Mouse (Mus musculus) brain, embryonic 14.5 days (tissue): ENCODE measurements at regions not wholly inside any gene's neighbourhood (a gene's known extent, or its start where the extent isn't known, plus 50 kb on each side); places are given as distances from the start of the nearest gene placed in this dataset.
"Not testable (repeated sequence)": the region's sequence is repeated elsewhere in the genome, so short reads cannot be mapped to it uniquely, and the experiment has no call there.

Experiments used
- DNase-seq: peaks from one replicate; pipeline ENCODE4 v3.0.0-alpha.2; 2011; ENCODE audit warnings: low read depth
- CTCF ChIP-seq: fragments of 200-500 bp; IDR thresholded peaks from 2 replicates; pipeline ENCODE4 v1.5.1; 2012; ENCODE audit warnings: inconsistent platforms, mild to moderate bottlenecking, moderate library complexity, borderline replicate concordance; ENCODE audit not compliant: insufficient read depth, insufficient read length; ENCODE audit errors: extremely low read depth
- POLR2A ChIP-seq: fragments of 200-500 bp; IDR thresholded peaks from 2 replicates; pipeline ENCODE4 v1.6.1; 2012; ENCODE audit warnings: mild to moderate bottlenecking, inconsistent platforms, borderline replicate concordance; ENCODE audit not compliant: poor library complexity, insufficient read depth, insufficient read length, severe bottlenecking; ENCODE audit errors: extremely low read depth

DNA sequence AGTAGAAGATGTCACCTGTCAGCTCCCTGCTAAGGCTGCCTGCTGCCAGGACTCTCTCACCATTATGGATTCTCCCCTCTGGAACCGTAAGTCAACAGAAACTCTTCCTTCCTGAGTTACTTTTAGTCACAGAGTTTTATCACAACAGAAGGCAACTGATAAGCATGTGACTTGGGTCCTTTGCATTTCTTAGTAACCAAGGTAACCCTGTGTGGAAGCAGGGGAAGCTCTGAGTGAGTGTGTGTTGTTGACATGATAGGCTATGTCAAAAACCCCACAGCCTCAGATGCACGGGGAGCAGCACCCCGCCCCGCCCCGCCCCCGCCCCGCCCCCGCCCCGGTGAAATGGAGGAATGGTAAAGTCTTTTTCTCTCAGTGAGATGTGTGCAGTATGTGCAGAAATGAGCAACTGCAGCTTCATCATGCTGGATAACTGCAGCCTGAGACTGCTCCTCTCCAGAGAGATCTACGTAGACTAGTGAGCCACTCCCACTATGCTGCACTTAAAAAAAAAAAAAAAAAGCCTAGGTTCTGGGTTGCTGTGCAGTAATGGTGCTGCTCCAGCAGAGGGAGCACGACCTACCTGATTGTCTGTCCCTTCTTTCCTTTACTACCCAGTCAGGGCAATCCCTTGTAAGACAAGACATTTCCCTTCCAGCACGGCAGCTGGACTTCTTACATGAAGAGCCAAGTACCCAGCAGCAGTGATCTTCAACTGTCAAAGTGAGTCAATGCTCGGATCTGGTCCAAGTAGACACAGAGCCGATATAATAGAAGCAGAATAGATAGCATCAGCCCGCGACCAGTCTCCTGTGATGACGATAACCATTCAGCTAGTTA lies 92.6 kb upstream of the Zfp706 start:
- peak; percentile 83 for DNase-seq
- TF ChIP-seq CTCF (peak; percentile 75; the same call in 1 of the 2 replicates), POLR2A (no peak)

- no peak for DNase-seq
- TF ChIP-seq CTCF, result no peak
- TF ChIP-seq POLR2A, result no peak
Observed at GRCm38 (mm10) chr15:37099176-37099575, 91.6 kb upstream of the Zfp706 start.

DNA sequence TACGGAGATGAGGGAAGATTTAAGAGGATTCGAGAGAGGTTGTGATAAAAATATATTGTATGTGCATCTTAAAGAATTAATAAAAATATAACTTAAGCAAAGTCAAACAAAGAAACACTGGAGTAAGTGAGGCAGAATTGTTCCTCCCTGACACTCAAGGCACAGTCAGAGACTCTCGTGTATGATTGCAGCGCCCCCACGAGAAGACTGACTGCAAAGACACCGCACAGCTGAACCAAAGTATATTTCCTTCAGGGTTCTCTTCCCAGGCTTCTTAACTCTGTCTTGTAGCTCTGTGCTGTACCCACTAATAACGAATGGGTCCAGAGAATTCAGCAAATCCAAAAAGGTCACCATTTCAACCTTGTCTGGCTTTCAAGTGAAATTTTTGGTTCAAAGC lies 89.9 kb upstream of the Zfp706 start:
- no peak for TF ChIP-seq POLR2A
- TF ChIP-seq CTCF, result no peak

DNA sequence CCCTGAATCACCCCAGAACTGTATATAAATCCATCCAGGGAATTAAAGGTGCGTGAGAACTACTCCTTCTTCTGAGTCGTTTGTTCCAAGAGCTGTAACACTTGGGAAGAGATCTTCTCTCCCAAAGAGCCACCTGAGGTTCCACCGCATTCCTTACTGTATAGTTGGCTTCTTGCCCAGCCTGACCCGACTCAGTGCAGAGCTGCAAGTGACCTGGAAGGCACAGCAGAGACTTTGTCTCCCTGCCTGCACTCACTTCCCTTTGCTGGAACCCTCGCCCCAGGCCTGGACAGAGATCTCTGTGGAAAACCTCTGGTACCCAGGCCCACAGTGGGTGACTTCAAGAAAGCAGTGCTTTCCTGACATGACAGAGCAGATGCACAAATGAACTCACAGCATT lies 83.6 kb upstream of the Zfp706 start:
- not testable (repeated sequence) for DNase-seq

More for the DNA sequence above, 89.9 kb upstream of the Zfp706 start:
- DNase-seq, result no peak

DNA sequence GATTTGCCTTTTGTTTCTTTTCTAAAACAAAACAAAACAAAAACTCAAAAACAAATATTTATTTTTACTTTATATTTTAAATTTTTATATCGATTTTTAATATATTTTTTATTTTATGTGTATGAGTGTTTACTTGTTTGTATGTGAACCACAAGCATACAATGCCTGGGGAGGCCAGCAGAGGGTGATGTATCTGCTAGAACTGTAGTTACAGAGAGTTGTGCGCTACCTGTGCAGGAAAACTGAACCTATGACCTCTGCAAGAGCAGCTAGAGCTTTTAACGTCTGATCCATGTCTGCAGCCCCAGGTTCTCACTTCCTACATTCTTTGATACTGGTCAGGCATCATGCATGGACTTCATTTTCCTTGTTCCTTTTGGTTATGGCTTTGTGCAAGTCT lies 76.2 kb upstream of the Zfp706 start:
- TF ChIP-seq CTCF (no peak), POLR2A (no peak)

GRCm38 (mm10) chr15:37081836-37082235 lies 74.3 kb upstream of the Zfp706 start:
- TF ChIP-seq CTCF, result no peak
- DNase-seq, result no peak

More for the DNA sequence above, 76.2 kb upstream of the Zfp706 start:
- DNase-seq, result no peak

- no peak for TF ChIP-seq CTCF
- TF ChIP-seq POLR2A, result no peak
- no peak for DNase-seq
Observed at GRCm38 (mm10) chr15:37080931-37081330, 73.4 kb upstream of the Zfp706 start.

DNA sequence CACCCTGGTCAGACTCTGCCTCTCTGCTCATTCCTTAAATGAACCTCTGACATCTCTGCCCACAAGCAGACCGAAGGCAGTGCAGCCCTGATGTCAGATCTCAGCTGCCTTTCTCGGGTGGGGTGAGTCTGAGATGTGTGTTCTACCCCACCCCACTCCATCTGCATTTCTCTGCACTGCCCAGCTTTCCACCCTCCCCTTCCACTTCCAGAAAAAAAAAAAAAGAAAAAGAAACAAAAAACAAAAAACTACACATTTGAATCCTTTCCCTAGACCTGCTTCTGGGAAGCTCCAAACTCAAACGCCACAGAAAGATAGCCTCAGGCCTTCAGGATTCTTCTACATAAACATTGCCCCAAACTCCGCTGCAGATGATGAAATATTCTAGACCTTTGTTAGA lies 72.8 kb upstream of the Zfp706 start:
- TF ChIP-seq POLR2A (no peak), CTCF (no peak)
- DNase-seq, result no peak

DNA sequence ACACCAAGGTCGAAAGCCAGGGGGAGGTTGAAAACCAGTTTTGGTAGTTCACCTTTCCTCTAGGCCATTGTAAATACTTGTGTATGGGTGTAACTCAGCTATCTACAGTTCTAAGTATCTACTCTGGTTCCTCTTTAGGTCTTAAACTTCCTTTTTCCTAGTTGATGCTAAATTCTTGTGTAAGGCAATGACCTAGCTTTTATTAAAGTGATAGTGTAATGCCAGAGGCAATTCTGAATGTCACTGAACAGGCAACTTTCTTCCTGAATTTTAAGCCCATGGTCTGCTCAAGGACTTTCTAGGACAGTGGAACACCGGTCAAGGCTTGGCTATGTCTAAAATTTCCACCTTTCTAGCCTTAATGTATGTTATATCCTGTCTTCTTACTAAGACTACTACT lies 66.6 kb upstream of the Zfp706 start:
- not testable (repeated sequence) for DNase-seq

DNA sequence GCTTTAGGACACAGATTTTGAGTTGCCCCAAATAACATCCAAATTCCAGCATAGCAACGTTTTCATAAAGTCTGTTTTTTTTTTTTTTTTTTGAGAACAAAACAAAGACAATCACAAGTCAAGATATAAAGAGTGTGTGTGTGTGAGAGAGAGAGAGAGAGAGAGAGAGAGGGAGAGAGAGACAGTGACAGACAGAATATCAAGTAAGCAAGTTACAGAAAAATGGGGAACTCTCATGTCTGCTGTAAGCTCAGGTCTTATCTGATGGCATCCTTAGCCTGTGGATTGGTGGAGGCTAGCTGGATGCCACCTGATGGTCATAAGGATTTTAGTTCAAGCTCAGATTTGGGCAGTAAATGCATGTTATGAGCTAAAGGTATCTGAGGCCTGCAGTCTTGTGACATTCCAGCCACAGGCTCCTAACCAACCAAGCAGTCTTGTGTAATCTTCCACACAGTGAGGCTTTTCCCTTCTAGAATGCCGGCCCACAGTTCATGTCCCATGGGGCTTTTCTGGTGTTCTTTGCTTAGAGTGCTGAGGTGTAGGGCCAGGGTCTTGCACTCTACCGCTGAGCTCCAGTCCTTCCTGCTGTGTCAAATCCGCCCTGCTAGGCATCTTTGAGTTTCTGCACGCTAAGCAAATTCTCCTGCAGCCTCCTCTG lies 64.8 kb upstream of the Zfp706 start:
- TF ChIP-seq POLR2A (no peak), CTCF (no peak)
- DNase-seq, result no peak

DNA sequence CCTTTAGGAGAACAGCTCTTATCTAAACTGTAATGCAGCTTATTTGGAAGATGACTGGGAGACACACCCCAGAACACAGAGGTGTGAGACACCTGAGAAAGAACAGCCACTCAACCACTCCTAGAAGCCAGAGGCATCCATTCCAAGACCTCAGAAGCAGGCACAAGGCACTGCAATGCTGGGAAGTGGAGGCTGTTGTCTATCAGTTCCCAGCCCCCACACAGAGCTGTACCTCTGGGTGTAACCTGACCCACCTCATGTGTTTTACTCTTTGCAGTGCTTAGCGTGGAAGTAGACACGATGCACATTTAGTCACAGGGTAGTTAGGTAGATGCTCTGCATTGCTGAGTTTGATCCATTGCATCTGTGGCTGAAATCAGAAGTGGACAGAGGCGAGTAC lies 62.6 kb upstream of the Zfp706 start:
- DNase-seq, result no peak
- TF ChIP-seq POLR2A (no peak), CTCF (no peak)

GRCm38 (mm10) chr15:37067326-37067725 lies 59.8 kb upstream of the Zfp706 start:
- no peak for DNase-seq
- TF ChIP-seq POLR2A (no peak), CTCF (no peak)
